Mouse (Mus musculus) cortical plate, adult 2 months (tissue): ENCODE data around the gene Synpo2.

Experiments used
- CTCF ChIP-seq: fragments of 200-500 bp; IDR thresholded peaks from 2 replicates; pipeline ENCODE4 v1.5.1; 2011; ENCODE audit warnings: mild to moderate bottlenecking, control low read depth, low read length; ENCODE audit not compliant: insufficient read depth; ENCODE audit errors: extremely low read depth
- POLR2A ChIP-seq: fragments of 200-500 bp; IDR thresholded peaks from 2 replicates; pipeline ENCODE4 v1.6.1; 2011; ENCODE audit warnings: mild to moderate bottlenecking, low read length, control low read depth; ENCODE audit not compliant: insufficient read depth; ENCODE audit errors: extremely low read depth

DNA sequence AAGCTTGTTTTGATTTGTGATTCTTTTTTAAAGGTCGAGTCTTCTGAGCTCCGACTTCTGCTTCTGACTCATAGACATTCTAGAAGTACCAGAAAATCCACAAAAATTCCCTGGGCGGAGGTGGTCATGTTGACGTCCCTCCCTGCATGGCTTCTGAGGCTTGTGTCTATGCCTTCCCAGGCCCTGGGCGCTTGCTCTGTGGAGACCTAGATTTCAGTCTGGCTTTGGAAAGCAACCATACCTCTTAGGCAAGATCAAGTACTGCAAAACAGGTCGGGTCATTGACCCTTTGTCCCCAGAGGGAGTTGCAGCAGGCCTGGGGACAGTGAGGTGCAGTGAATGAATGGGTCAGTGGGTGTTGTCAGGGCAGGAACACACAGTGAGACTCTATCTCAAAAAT lies 131.6 kb downstream of the Synpo2 start:
- no peak for TF ChIP-seq CTCF
- no peak for TF ChIP-seq POLR2A
